Mouse (Mus musculus): ENCODE results near the gene Nf2. TPM values are rescaled to one million over a fixed set of nuclear protein-coding genes. Genes with fewer than 3 reads are reported as not detected.

The Nf2 gene
- polyA plus RNA-seq, 1 experiment from 2014 or later: 68.7 TPM

GRCm38 (mm10) chr11:4754036-4754435 lies 95.3 kb downstream of the Nf2 start:
- DNase-seq (ENCODE audit: low spot score): no peak
- H3K27me3 ChIP-seq (replicated peaks; ENCODE audit: low read depth, poor library complexity, severe bottlenecking): peaks cover 38% of the 10 kb centered on the region
- WGBS: 89% methylated on average over 3 of the region's 3 CpGs
- no peak overlapping the region for H3K27ac ChIP-seq (replicated peaks)
- H3K9me3 ChIP-seq: peaks cover 7% of the 10 kb centered on the region; the same call in 1 of the 2 replicates
- H3K4me1 ChIP-seq: peaks cover 10% of the 10 kb centered on the region; the same call in 1 of the 2 replicates
- no peak overlapping the region for H3K4me3 ChIP-seq
- H3K36me3 ChIP-seq (replicated peaks): no peaks in the 10 kb centered on the region

- peaks cover 50% of the 10 kb centered on the region for H3K27me3 ChIP-seq (replicated peaks; ENCODE audit: low read depth, poor library complexity, severe bottlenecking)
- DNase-seq (ENCODE audit: low spot score): no peak
Measured at GRCm38 (mm10) chr11:4752836-4753235, 96.5 kb downstream of the Nf2 start.

GRCm38 (mm10) chr11:4750263-4750662 lies 99.1 kb downstream of the Nf2 start:
- peaks cover 26% of the 10 kb centered on the region for H3K4me1 ChIP-seq

More at GRCm38 (mm10) chr11:4752836-4753235, 96.5 kb downstream of the Nf2 start:
- 33% methylated on average over 10 of the region's 10 CpGs for WGBS
- peaks cover 7% of the 10 kb centered on the region; the same call in 1 of the 2 replicates for H3K9me3 ChIP-seq
- no peaks in the 10 kb centered on the region for H3K36me3 ChIP-seq (replicated peaks)
- H3K4me3 ChIP-seq: no peak overlapping the region
- peaks cover 10% of the 10 kb centered on the region; the same call in 1 of the 2 replicates for H3K4me1 ChIP-seq
- no peak overlapping the region for H3K27ac ChIP-seq (replicated peaks)

GRCm38 (mm10) chr11:4747285-4747684 lies 102.1 kb downstream of the Nf2 start:
- Histone ChIP-seq H3K36me3 (replicated peaks) (no peaks in the 10 kb centered on the region), H3K4me3 (peak overlapping the region; percentile 67), H3K4me1 (peaks cover 23% of the 10 kb centered on the region), H3K9me3 (no peaks in the 10 kb centered on the region), H3K27ac (replicated peaks) (no peak overlapping the region), H3K27me3 (replicated peaks; ENCODE audit: low read depth, poor library complexity, severe bottlenecking) (peaks cover 98% of the 10 kb centered on the region)
- 2% methylated on average over 12 of the region's 12 CpGs for WGBS
- DNase-seq (ENCODE audit: low spot score): no peak

More at GRCm38 (mm10) chr11:4750263-4750662, 99.1 kb downstream of the Nf2 start:
- Histone ChIP-seq H3K27ac (replicated peaks) (no peak overlapping the region), H3K36me3 (replicated peaks) (no peaks in the 10 kb centered on the region), H3K9me3 (peaks cover 7% of the 10 kb centered on the region; the same call in 1 of the 2 replicates), H3K27me3 (replicated peaks; ENCODE audit: low read depth, poor library complexity, severe bottlenecking) (peaks cover 72% of the 10 kb centered on the region), H3K4me3 (no peak overlapping the region)
- WGBS: 7% methylated on average over 9 of the region's 9 CpGs
- DNase-seq (ENCODE audit: low spot score): peak; percentile 89

GRCm38 (mm10) chr11:4746733-4747132 lies 102.6 kb downstream of the Nf2 start, which contains the start of gene Cabp7:
Gene Cabp7 (minus strand): TSS chr11:4746778.
- H3K36me3 ChIP-seq (replicated peaks): no peaks in the 10 kb centered on the region
- 5% methylated on average over 66 of the region's 73 CpGs for WGBS
- peak within 1 kb of the TSS; percentile 14; the same call in 1 of the 2 replicates for H3K27ac ChIP-seq (replicated peaks)
- peaks cover 99% of the 10 kb centered on the region for H3K27me3 ChIP-seq (replicated peaks; ENCODE audit: low read depth, poor library complexity, severe bottlenecking)
- H3K4me3 ChIP-seq: peak within 1 kb of the TSS; percentile 67
- peaks cover 23% of the 10 kb centered on the region for H3K4me1 ChIP-seq
- H3K9me3 ChIP-seq: no peaks in the 10 kb centered on the region
- peak; percentile 51 for DNase-seq (ENCODE audit: low spot score)

GRCm38 (mm10) chr11:4745969-4746368 lies 103.4 kb downstream of the Nf2 start:
- Histone ChIP-seq H3K27me3 (replicated peaks; ENCODE audit: low read depth, poor library complexity, severe bottlenecking) (peaks cover 98% of the 10 kb centered on the region), H3K27ac (replicated peaks) (peak overlapping the region; percentile 14; the same call in 1 of the 2 replicates)
- DNase-seq (ENCODE audit: low spot score): peak; percentile 47

GRCm38 (mm10) chr11:4744691-4745090 lies 104.6 kb downstream of the Nf2 start:
- Histone ChIP-seq H3K27me3 (replicated peaks; ENCODE audit: low read depth, poor library complexity, severe bottlenecking) (peaks cover 85% of the 10 kb centered on the region), H3K36me3 (replicated peaks) (no peaks in the 10 kb centered on the region), H3K27ac (replicated peaks) (no peak overlapping the region), H3K4me1 (peaks cover 23% of the 10 kb centered on the region), H3K9me3 (no peaks in the 10 kb centered on the region), H3K4me3 (no peak overlapping the region)
- DNase-seq (ENCODE audit: low spot score): no peak
- 59% methylated on average over 6 of the region's 6 CpGs for WGBS

More at GRCm38 (mm10) chr11:4745969-4746368, 103.4 kb downstream of the Nf2 start:
- H3K4me1 ChIP-seq: peaks cover 23% of the 10 kb centered on the region
- WGBS: under 1% methylated on average over 39 of the region's 39 CpGs
- peak overlapping the region; percentile 67 for H3K4me3 ChIP-seq
- H3K36me3 ChIP-seq (replicated peaks): no peaks in the 10 kb centered on the region
- no peaks in the 10 kb centered on the region for H3K9me3 ChIP-seq

- Histone ChIP-seq H3K27me3 (replicated peaks; ENCODE audit: low read depth, poor library complexity, severe bottlenecking) (peaks cover 57% of the 10 kb centered on the region), H3K36me3 (replicated peaks) (peaks cover 8% of the 10 kb centered on the region; the same call in 1 of the 2 replicates), H3K9me3 (no peaks in the 10 kb centered on the region), H3K27ac (replicated peaks) (no peak overlapping the region), H3K4me1 (peaks cover 14% of the 10 kb centered on the region), H3K4me3 (no peak overlapping the region)
- 73% methylated on average over 5 of the region's 5 CpGs for WGBS
- DNase-seq (ENCODE audit: low spot score): no peak
Measured at GRCm38 (mm10) chr11:4740785-4741184, 108.6 kb downstream of the Nf2 start.

GRCm38 (mm10) chr11:4738719-4739118 lies 110.6 kb downstream of the Nf2 start:
- H3K27ac ChIP-seq (replicated peaks): no peak overlapping the region
- DNase-seq (ENCODE audit: low spot score): no peak
- H3K4me1 ChIP-seq: peaks cover 28% of the 10 kb centered on the region
- peaks cover 51% of the 10 kb centered on the region for H3K27me3 ChIP-seq (replicated peaks; ENCODE audit: low read depth, poor library complexity, severe bottlenecking)
- no peak overlapping the region for H3K4me3 ChIP-seq
- no peaks in the 10 kb centered on the region for H3K9me3 ChIP-seq
- H3K36me3 ChIP-seq (replicated peaks): peaks cover 8% of the 10 kb centered on the region; the same call in 1 of the 2 replicates
- 93% methylated on average over 16 of the region's 16 CpGs for WGBS

- WGBS: 80% methylated on average over 10 of the region's 10 CpGs
- H3K27me3 ChIP-seq (replicated peaks; ENCODE audit: low read depth, poor library complexity, severe bottlenecking): peaks cover 40% of the 10 kb centered on the region
- DNase-seq (ENCODE audit: low spot score): no peak
- peaks cover 28% of the 10 kb centered on the region for H3K4me1 ChIP-seq
- no peak overlapping the region for H3K4me3 ChIP-seq
- H3K9me3 ChIP-seq: no peaks in the 10 kb centered on the region
- H3K27ac ChIP-seq (replicated peaks): no peak overlapping the region
- H3K36me3 ChIP-seq (replicated peaks): peaks cover 11% of the 10 kb centered on the region; the same call in 1 of the 2 replicates
Measured at GRCm38 (mm10) chr11:4737682-4738081, 111.7 kb downstream of the Nf2 start.

GRCm38 (mm10) chr11:4736355-4736754 lies 113.0 kb downstream of the Nf2 start:
- Histone ChIP-seq H3K4me1 (peaks cover 36% of the 10 kb centered on the region), H3K27ac (replicated peaks) (0 out of 2 replicates have a peak overlapping the region, but pooled peaks have one; percentile 7), H3K4me3 (no peak overlapping the region), H3K9me3 (no peaks in the 10 kb centered on the region), H3K27me3 (replicated peaks; ENCODE audit: low read depth, poor library complexity, severe bottlenecking) (peaks cover 27% of the 10 kb centered on the region), H3K36me3 (replicated peaks) (peaks cover 16% of the 10 kb centered on the region; the same call in 1 of the 2 replicates)
- 40% methylated on average over 6 of the region's 6 CpGs for whole genome bisulfite sequencing
- DNase-seq (ENCODE audit: low spot score): no peak

- Histone ChIP-seq H3K36me3 (replicated peaks) (peaks cover 16% of the 10 kb centered on the region; the same call in 1 of the 2 replicates), H3K27me3 (replicated peaks; ENCODE audit: low read depth, poor library complexity, severe bottlenecking) (peaks cover 25% of the 10 kb centered on the region), H3K27ac (replicated peaks) (no peak overlapping the region; the same call in 1 of the 2 replicates), H3K4me1 (peaks cover 45% of the 10 kb centered on the region), H3K4me3 (no peak overlapping the region), H3K9me3 (no peaks in the 10 kb centered on the region)
- WGBS: 35% methylated on average over 12 of the region's 12 CpGs
- DNase-seq (ENCODE audit: low spot score): peak; percentile 66
Measured at GRCm38 (mm10) chr11:4734179-4734578, 115.2 kb downstream of the Nf2 start.

GRCm38 (mm10) chr11:4731781-4732180 lies 117.6 kb downstream of the Nf2 start:
- H3K27ac ChIP-seq (replicated peaks): no peak overlapping the region; the same call in 1 of the 2 replicates
- H3K9me3 ChIP-seq: no peaks in the 10 kb centered on the region
- peaks cover 21% of the 10 kb centered on the region for H3K27me3 ChIP-seq (replicated peaks; ENCODE audit: low read depth, poor library complexity, severe bottlenecking)
- 53% methylated on average over 7 of the region's 7 CpGs for WGBS
- DNase-seq (ENCODE audit: low spot score): no peak
- peaks cover 45% of the 10 kb centered on the region for H3K4me1 ChIP-seq
- H3K36me3 ChIP-seq (replicated peaks): peaks cover 15% of the 10 kb centered on the region
- H3K4me3 ChIP-seq: no peak overlapping the region
